Comparison of ENCODE assay signal across 16 mouse cellular contexts in genomic region chr1:133050001-133050431, GRCm38 (mm10). TPM values are rescaled to one million over a fixed set of nuclear protein-coding genes. Genes with fewer than 3 reads are reported as not detected.
DNase-seq lines count a peak whose midpoint lies in the region; ATAC-seq lines count a peak whose summit lies in the region.
"Had no signal": no experiment of that assay in that cellular context is flagged by ENCODE, and none has a peak within 500 bp of the region (broad histone marks: within the 10 kb centered on the region; RNA-seq: fewer than 3 reads in every experiment).

No protein-coding gene starts in this region.

- no peak overlapping the region; the same call in 1 of the 2 replicates for H3K9ac ChIP-seq in heart, embryonic 14.5 days (ENCODE audit: low read length)
- H3K9ac ChIP-seq in hindbrain, embryonic 13.5 days = peak overlapping the region; percentile 35; the same call in 1 of the 2 replicates
- H3K9ac ChIP-seq: embryonic facial prominence, embryonic 15.5 days had no signal

- H3K36me3 ChIP-seq in heart, embryonic 14.5 days (ENCODE audit: control insufficient read depth, insufficient read depth, low read length) = no peaks in the 10 kb centered on the region
- no peaks in the 10 kb centered on the region for H3K36me3 ChIP-seq in hindbrain, embryonic 13.5 days
- H3K36me3 ChIP-seq: embryonic facial prominence, embryonic 15.5 days had no signal

- H3K4me3 ChIP-seq in heart, embryonic 14.5 days (ENCODE audit: control insufficient read depth in 1 of 2, insufficient read depth in 1 of 2, low read depth in 1 of 2, low read length in 2 of 2) = no peak overlapping the region
- no peak overlapping the region for H3K4me3 ChIP-seq in hindbrain, embryonic 13.5 days
- H3K4me3 ChIP-seq: embryonic facial prominence, embryonic 15.5 days had no signal

- ATAC-seq in heart, embryonic 14.5 days (ENCODE audit: insufficient number of reproducible peaks, insufficient read depth, low FRiP score, low read depth) = no peak
- ATAC-seq in hindbrain, embryonic 13.5 days (ENCODE audit: low FRiP score) = no peak

- peaks cover 15 to 44% of the 10 kb centered on the region in 2 experiments; a peak in 3 of 4 replicates for H3K4me1 ChIP-seq in heart, embryonic 14.5 days (ENCODE audit: control insufficient read depth in 2 of 2, insufficient read depth in 2 of 2, low read length in 2 of 2)
- peaks cover 76% of the 10 kb centered on the region for H3K4me1 ChIP-seq in hindbrain, embryonic 13.5 days (replicated peaks)

- H3K27me3 ChIP-seq in heart, embryonic 14.5 days (ENCODE audit: control insufficient read depth, insufficient read depth, low read length) = no peaks in the 10 kb centered on the region
- no peaks in the 10 kb centered on the region for H3K27me3 ChIP-seq in hindbrain, embryonic 13.5 days
- H3K27me3 ChIP-seq: embryonic facial prominence, embryonic 15.5 days had no signal

- H3K4me2 ChIP-seq in heart, embryonic 14.5 days (ENCODE audit: low read length) = peak overlapping the region; percentile 11
- no peak overlapping the region for H3K4me2 ChIP-seq in hindbrain, embryonic 13.5 days
- H3K4me2 ChIP-seq: embryonic facial prominence, embryonic 15.5 days; liver, embryonic 11.5 days had no signal

- DNase-seq in adrenal gland, adult 8-10 months = peak; percentile 19
- DNase-seq in adrenal gland, postnatal 10 days = no peak
- DNase-seq in heart, adult 18-20 months = no peak
- peak; percentile 75 for DNase-seq in 3T3-L1 (ENCODE audit: low read depth, low spot score)
- no peak for DNase-seq in c-Kit-positive CD71-positive TER-119-positive erythroid progenitor cells, embryonic 14.5 days (ENCODE audit: low spot score)
- no peak for DNase-seq in layer of hippocampus, adult 11-12 months (ENCODE audit: low spot score)
- DNase-seq: adrenal gland, postnatal 36 days; cerebellum, adult 8-10 months; heart, postnatal 14 days; kidney, postnatal 4 days; lung, postnatal 14 days; right cerebral cortex, postnatal 14 days had no signal

- WGBS in heart, embryonic 14.5 days = 23% methylated on average over 11 of the region's 11 CpGs
- WGBS in hindbrain, embryonic 13.5 days = 23% methylated on average over 11 of the region's 11 CpGs

- peak overlapping the region in 1 of 2 experiments; percentile 28; a peak in 1 of 4 replicates for H3K27ac ChIP-seq in heart, embryonic 14.5 days (replicated peaks in 1 of 2; ENCODE audit: control insufficient read depth in 1 of 2, insufficient read depth in 1 of 2, low read depth in 2 of 2, low read length in 2 of 2)
- peak overlapping the region; percentile 60 for H3K27ac ChIP-seq in hindbrain, embryonic 13.5 days
- H3K27ac ChIP-seq: embryonic facial prominence, embryonic 15.5 days had no signal

- no peaks in the 10 kb centered on the region for H3K9me3 ChIP-seq in heart, embryonic 14.5 days (ENCODE audit: control insufficient read depth, low read length)
- no peaks in the 10 kb centered on the region for H3K9me3 ChIP-seq in hindbrain, embryonic 13.5 days
- H3K9me3 ChIP-seq: embryonic facial prominence, embryonic 15.5 days had no signal

RNA-seq across cellular contexts. Expression of gene Pik3c2b, which starts 4.5 kb away (rescaled TPM):
- 10 to 100 TPM in 2 of 4 experiments, 1 to 10 TPM in 2; 6.1 to 12.5 (median 8.5) TPM for total RNA-seq in adrenal gland, adult 8-10 months (2022)
- total RNA-seq in adrenal gland, postnatal 10 days (2021) = 10 to 100 TPM in 1 of 2 experiments, 1 to 10 TPM in 1; 8.8 to 14.1 TPM
- 11.4 and 12.8 TPM in 2 replicates for polyA plus RNA-seq in heart, embryonic 14.5 days (2014; fragmentation: Nextera tagmentation; extraction: Ambion mirVana)
- 10 to 100 TPM; 13.9 to 14.3 TPM for total RNA-seq in heart, adult 18-20 months (2021)
- 14.6 and 15.3 TPM in 2 replicates for polyA plus RNA-seq in hindbrain, embryonic 13.5 days (2015; fragmentation: Nextera tagmentation; extraction: Ambion mirVana)

RNA-seq across cellular contexts. Expression of gene Mdm4, which starts 19.7 kb away (rescaled TPM):
- total RNA-seq in adrenal gland, adult 8-10 months (2022) = 100 to 1,000 TPM in 2 of 4 experiments, 10 to 100 TPM in 2; 58.6 to 172 (median 91.8) TPM
- 100 to 1,000 TPM in 1 of 2 experiments, 10 to 100 TPM in 1; 58.5 to 101 TPM for total RNA-seq in adrenal gland, postnatal 10 days (2021)
- polyA plus RNA-seq in heart, embryonic 14.5 days (2014; fragmentation: Nextera tagmentation; extraction: Ambion mirVana) = 34.7 and 38.2 TPM in 2 replicates
- total RNA-seq in heart, adult 18-20 months (2021) = 10 to 100 TPM; 19.7 to 27.7 TPM
- 41.5 and 48.0 TPM in 2 replicates for polyA plus RNA-seq in hindbrain, embryonic 13.5 days (2015; fragmentation: Nextera tagmentation; extraction: Ambion mirVana)

Comparison
In these comparisons a context has a peak if more than half of its experiments do, and no peak if none do; other contexts are left out.
1. DNase-seq: peak in adrenal gland, adult 8-10 months (single experiment) and 3T3-L1 (single experiment); none in adrenal gland, postnatal 10 days (single experiment), heart, adult 18-20 months (0 of 2), c-Kit-positive CD71-positive TER-119-positive erythroid progenitor cells, embryonic 14.5 days (single experiment) and layer of hippocampus, adult 11-12 months (single experiment).